Mouse (Mus musculus) heart, adult 2 months (tissue): ENCODE data around the gene Hs3st2.
A peak's percentile ranks its signal among the peaks of the same experiment; 100 is the strongest.

ENCODE experiments used
- CTCF ChIP-seq: fragments of 200-600 bp; IDR thresholded peaks from 2 replicates; pipeline ENCODE4 v1.8.1; 2022; ENCODE audit warnings: antibody characterized with exemption, mild to moderate bottlenecking, moderate library complexity
- POLR2A ChIP-seq: fragments of 200-500 bp; IDR thresholded peaks from 2 replicates; pipeline ENCODE4 v1.6.1; 2011; ENCODE audit warnings: mild to moderate bottlenecking, low read depth, low read length, control low read depth; ENCODE audit not compliant: insufficient read depth

GRCm38 (mm10) chr7:121485266-121485665 is 93.6 kb downstream of the Hs3st2 start:
- TF ChIP-seq CTCF, result peak; percentile 21; the same call in 1 of the 2 replicates
- no peak for TF ChIP-seq POLR2A
